Mouse (Mus musculus) left cerebral cortex, postnatal 36 days (tissue): ENCODE measurements at regions not wholly inside any gene's neighbourhood (a gene's known extent, or its start where the extent isn't known, plus 50 kb on each side); places are given as distances from the start of the nearest gene placed in this dataset.
"Not testable (repeated sequence)": the region's sequence is repeated elsewhere in the genome, so short reads cannot be mapped to it uniquely, and the experiment has no call there.

Experiments used
- DNase-seq, 2 experiments: peaks; one replicate each; pipeline ENCODE4 v3.0.0; 2021 to 2022; ENCODE audit warnings: low spot score in 2 of 2, mixed read lengths in 1 of 2
- intact Hi-C: fragments of 180-260 bp; cut with DNase I; formaldehyde crosslinking; loops from one replicate; pipeline ENCODE4 v1.15.1; 2025

DNA sequence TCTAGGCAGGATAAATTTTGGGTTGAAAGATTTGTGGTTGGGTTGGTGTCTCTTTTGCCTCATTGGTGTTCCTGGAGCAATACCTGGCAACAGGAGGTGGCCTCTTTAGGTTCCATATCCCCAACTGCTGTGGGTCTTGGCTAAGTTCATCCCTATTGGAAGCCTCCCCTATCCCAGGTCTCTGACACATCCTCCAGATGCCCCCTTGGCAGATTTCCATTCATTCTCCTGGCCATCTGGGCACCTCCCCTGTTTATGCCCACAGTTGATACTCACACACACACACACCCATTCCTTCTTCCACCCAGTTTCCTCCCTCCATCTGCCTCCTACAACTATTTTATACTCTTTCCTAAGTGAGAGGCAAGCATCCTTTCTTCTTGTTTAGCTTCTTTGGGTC, 984.9 kb upstream of the Gm12353 start:
- no peak for DNase-seq
- intact Hi-C loops: no loop called here

DNA sequence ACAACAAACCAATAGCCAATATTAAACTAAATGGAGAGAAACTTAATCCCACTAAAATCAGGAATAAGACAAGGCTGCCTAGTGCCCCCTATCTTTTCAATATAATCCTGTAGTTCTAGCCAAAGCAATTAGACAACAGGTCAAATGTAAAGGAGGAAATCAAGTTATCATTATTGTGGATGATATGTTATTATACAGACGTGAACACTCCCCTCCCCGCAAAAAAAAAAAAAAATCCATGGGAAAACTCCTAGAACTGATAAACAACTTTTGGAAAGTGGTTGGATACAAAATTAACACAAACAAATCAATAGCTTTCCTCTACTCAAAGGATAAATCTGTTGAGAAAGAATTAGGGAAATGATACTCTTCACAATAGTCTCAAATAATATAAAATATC, 966.2 kb upstream of the Gm12353 start:
- DNase-seq: no peak
- intact Hi-C loops: no loop called here

DNA sequence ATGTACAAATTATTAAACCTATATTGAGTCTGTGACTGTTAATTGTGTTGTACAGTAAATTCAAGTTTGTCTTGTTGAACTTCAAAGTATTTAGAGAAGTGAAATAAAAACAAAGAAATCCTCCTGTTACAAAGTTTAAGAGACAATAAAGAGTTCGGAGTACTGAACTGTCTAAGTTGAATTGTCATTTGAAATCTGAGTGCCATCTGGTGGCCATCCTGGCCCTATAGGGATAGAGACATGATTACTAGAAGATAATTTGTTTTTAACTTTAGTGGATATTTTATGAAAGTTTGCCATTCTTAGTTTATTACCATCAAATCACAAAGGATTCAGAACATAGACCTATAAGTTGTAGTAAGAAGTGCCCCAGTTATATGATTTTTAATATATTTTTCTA, 956.1 kb upstream of the Gm12353 start:
- DNase-seq: peak in 1 of 2 experiments; percentile 4
- intact Hi-C loops: no loop called here

DNA sequence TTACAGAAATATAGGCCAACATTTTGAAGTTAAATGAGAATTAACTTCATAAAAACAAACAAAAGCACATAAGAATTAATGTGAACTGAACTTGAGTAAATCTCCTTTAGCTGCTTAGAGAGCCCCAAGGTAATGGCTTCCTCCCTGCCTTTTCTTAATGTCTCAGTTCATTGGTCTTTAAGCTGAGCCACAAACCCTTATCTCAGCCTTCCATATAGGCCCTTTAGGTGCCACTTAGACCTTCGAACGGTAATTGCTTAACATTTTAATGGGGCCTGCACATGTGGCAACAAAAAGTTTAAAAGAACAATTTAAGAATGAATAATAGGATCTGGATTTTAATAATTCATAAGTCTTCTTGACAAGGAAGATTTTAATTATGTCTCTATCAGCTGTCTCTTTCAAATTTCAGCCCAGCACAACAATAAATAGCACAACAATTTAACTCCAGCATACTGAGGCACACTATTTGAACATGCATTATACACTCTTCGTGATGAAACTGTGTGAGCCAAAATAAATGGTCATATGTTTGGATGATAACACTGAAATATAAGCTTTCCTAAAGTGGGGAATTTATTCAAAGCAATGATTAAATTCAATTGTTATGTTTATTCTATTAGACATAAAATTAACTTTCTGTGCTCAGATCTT, 919.2 kb upstream of the Gm12353 start:
- DNase-seq: no peak
- intact Hi-C loops: no loop called here

DNA sequence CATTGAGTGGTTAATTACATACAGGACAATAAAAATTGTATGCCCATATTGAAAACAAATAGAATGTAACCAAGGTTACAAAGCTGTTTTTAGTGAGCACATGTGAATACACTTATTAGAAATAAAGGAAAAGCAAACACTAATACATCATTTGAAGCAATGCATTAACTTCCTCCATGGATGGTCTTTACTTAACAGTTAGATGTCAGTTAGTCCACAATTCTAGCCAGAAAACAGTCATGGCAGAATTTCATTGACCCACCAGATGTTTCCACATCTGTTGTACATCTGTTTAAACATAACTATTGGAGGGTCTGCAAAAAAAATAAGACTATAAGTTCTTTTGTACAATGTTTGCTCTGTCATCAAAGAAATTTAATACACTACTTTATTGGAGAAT, 911.2 kb upstream of the Gm12353 start:
- intact Hi-C loops: no loop called here
- no peak for DNase-seq

DNA sequence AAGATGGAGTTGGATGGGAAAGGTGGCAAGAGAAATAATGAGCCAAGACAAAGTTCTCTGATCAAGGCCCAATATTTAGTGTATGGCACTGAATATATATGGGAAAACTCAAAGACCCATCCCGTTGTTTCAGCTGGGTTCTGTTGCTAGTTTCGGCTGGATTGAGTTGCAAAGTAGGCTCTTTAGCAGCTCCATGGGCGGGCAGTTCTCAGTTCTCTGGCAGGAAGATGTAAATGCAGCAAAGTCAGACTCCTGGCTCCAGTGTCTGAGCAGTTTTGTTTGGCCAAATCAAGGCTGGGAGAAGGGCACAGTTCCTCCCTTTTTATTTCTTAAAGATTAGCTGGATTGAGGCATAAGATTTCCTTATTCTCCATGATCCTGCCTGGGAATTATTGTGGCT, 909.0 kb upstream of the Gm12353 start:
- intact Hi-C loops: no loop called here

DNA sequence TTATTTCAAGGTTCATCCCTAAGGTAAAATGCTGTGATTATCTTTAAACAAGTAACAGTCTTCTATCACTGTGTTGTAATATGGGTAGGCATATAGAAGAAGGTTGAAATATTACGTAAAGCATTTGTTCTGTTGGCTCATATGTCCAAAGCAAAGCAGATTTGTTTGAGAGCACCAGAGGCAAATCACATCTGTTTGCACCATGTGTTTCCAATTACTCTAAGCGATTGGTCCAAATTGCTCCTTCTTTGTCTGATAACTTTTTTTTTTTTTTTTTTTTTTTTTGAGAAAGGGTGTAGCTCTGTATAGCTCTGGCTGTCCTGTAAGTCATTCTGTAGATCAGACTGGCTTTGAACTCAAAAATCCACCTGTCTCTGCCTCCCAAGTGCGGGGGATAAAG, 861.0 kb upstream of the Gm12353 start:
- intact Hi-C loops: no loop called here
- no peak for DNase-seq

More for the DNA sequence above, 909.0 kb upstream of the Gm12353 start:
- no peak for DNase-seq

DNA sequence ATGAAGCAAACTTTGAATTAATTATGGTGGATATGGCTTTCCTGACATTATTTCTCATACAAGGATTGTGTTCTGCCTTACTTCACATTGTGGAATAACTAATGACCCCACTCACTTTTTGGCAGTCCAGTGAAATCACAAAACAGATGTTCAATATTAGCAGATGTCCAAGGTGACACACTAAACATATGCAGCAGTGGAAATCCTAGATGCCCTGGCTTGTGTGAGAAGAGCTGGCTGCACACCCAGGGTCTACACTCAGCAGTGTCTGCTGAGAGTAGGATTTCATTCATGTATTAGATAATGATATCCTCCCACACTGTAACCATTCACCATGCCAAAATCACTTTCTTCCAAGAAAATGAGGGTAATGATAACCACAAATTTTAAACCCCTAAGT, 816.9 kb upstream of the Gm12353 start:
- DNase-seq: no peak
- intact Hi-C loops: no loop called here

DNA sequence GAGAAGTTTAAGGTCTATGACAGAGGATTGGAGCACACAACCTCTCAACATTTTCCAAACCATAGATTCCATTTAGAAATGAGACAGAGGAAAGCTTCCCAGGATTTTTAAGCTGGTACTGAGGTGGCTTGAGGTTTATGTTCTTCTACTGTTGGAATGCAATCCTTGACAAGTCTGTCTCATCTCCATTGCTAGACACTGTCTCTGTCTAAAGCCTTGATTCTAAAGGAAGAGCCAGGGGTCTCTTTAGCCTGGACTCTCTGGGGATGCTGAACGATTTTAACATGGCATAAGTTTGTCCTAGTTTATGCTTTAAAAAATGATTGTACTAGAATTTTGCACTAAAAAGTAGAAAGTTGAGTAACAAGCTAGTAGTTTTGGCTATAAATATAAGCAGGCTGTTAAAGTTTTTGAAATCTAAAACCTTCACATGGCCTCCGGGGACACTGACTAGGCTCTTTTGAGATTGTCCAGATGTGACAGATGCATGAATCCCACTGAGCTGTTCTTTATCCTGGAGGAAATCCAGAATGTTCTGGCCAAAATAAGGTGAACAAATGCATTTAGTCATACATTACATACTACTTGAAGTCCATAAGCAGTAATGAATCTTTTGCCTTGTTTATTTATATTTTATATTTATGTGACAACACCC, 809.4 kb upstream of the Gm12353 start:
- intact Hi-C loops: no loop called here

DNA sequence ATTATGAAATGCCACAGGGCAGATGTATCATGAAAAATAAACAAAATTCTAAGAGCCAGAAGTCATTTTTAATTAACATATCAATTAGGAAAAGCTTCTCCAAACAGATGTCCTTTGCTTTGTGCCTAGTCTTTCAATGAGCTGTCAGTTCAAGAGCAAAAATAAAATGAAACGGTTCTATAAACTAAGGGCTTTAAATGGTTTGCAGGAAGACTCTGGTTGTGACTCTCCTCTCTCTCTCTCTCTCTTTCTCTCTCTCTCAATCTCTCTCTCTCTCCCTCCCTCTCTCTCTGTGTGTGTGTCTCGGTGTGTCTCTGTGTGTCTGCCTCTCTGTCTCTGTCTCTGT, 808.9 kb upstream of the Gm12353 start:
- intact Hi-C loops: no loop called here

More for the DNA sequence above, 809.4 kb upstream of the Gm12353 start:
- DNase-seq: no peak

DNA sequence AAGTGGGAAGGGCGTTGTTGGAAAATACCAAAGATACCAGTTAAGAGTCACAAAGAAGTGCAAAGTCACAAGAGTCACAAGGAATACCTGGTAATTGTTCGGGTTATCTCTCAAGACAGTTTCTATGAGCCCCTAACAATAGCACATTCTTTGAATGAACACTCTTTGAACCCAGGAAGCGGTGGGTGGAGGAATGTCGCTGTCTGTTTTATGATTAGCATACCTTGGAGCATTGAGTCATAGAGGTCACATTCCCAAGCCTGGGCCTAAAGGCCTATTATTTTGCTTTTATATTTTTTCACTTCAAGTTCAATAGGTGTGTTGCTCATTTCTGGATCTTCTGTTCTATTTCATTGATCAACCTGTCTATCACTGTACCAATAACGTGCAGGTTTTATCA, 802.1 kb upstream of the Gm12353 start:
- DNase-seq, intact Hi-C loops: not testable (repeated sequence)

More for the DNA sequence above, 808.9 kb upstream of the Gm12353 start:
- no peak for DNase-seq
